Mouse (Mus musculus) myocyte (in vitro differentiated cells): ENCODE data around the gene B2m. TPM values are rescaled to one million over a fixed set of nuclear protein-coding genes. Genes with fewer than 3 reads are reported as not detected.

Experiments used
- H3K27me3 ChIP-seq: one replicate; pipeline ENCODE4 v1.6.1; 2011; ENCODE audit not compliant: control insufficient read depth, insufficient read depth, insufficient read length
- H3K36me3 ChIP-seq: one replicate; pipeline ENCODE4 v1.6.1; 2011; ENCODE audit not compliant: control insufficient read depth, insufficient read depth
- H3K4me2 ChIP-seq: one replicate; pipeline ENCODE4 v1.6.1; 2011; ENCODE audit warnings: low read depth, control low read depth
- H3K4me3 ChIP-seq: one replicate; pipeline ENCODE4 v1.5.1; 2011; ENCODE audit warnings: mild to moderate bottlenecking, control low read depth, moderate library complexity
- H3K79me2 ChIP-seq: one replicate; pipeline ENCODE4 v1.6.1; 2011; ENCODE audit not compliant: control insufficient read depth, insufficient read depth
- H3ac ChIP-seq: one replicate; pipeline ENCODE4 v1.6.1; 2011; ENCODE audit not compliant: control insufficient read depth, insufficient read length
- CEBPB ChIP-seq: IDR thresholded peaks from 2 replicates; pipeline ENCODE4 v1.6.1; 2011; ENCODE audit warnings: mild to moderate bottlenecking, moderate library complexity; ENCODE audit not compliant: poor library complexity, insufficient read depth, severe bottlenecking
- E2F4 ChIP-seq: IDR thresholded peaks from one replicate; pipeline ENCODE4 v1.6.1; 2011; ENCODE audit warnings: mild to moderate bottlenecking, control low read depth, moderate library complexity; ENCODE audit not compliant: insufficient read depth
- MAX ChIP-seq: IDR thresholded peaks from one replicate; pipeline ENCODE4 v1.6.1; 2011; ENCODE audit warnings: low read depth, mild to moderate bottlenecking, control low read depth
- MYOD1 ChIP-seq, 3 experiments: IDR thresholded peaks; one replicate each; pipeline ENCODE4 v1.6.1; 2011; ENCODE audit warnings: control low read depth in 2 of 3, low read depth in 2 of 3, mild to moderate bottlenecking in 2 of 3, moderate library complexity in 1 of 3; ENCODE audit not compliant: insufficient read length in 2 of 3, control insufficient read depth in 1 of 3
- MYOG ChIP-seq, 3 experiments: IDR thresholded peaks; one replicate each; pipeline ENCODE4 v1.6.1; 2011; ENCODE audit warnings: control low read depth in 2 of 3, low read depth in 2 of 3, mild to moderate bottlenecking in 2 of 3; ENCODE audit not compliant: insufficient read length in 2 of 3, control insufficient read depth in 1 of 3, insufficient read depth in 1 of 3
- POLR2AphosphoS2 ChIP-seq: IDR thresholded peaks from one replicate; pipeline ENCODE4 v1.6.1; 2011; ENCODE audit warnings: low read depth, control low read depth; ENCODE audit not compliant: insufficient read length
- REST ChIP-seq: IDR thresholded peaks from one replicate; pipeline ENCODE4 v1.6.1; 2011; ENCODE audit warnings: mild to moderate bottlenecking, control low read depth, moderate library complexity; ENCODE audit not compliant: insufficient read depth, insufficient read length
- SRF ChIP-seq: IDR thresholded peaks from one replicate; pipeline ENCODE4 v1.6.1; 2011; ENCODE audit warnings: low read depth; ENCODE audit not compliant: control insufficient read depth, insufficient read length
- TCF12 ChIP-seq: IDR thresholded peaks from one replicate; pipeline ENCODE4 v1.6.1; 2011; ENCODE audit warnings: mild to moderate bottlenecking, control low read depth; ENCODE audit not compliant: poor library complexity, insufficient read depth, severe bottlenecking
- TCF3 ChIP-seq: IDR thresholded peaks from one replicate; pipeline ENCODE4 v1.6.1; 2011; ENCODE audit warnings: low read depth, control low read depth; ENCODE audit not compliant: insufficient read length
- USF1 ChIP-seq: IDR thresholded peaks from one replicate; pipeline ENCODE4 v1.6.1; 2011; ENCODE audit warnings: low read depth, mild to moderate bottlenecking, control low read depth, moderate library complexity
- polyA plus RNA-seq: library from polyadenylated mRNA; unstranded; fragments of >200 nt; fragmentation: generic; extraction: Trizol; gene quantifications from one replicate; pipeline ENCODE4 v1.2.1, GENCODE M21; 2012; ENCODE audit warnings: missing spikeins

B2m gene
- polyA plus RNA-seq, 1 experiment, result 321 TPM

GRCm38 (mm10) chr2:122154479-122154878 is 7.0 kb downstream of the B2m start:
- H3K79me2 ChIP-seq, result peaks cover 20% of the 10 kb centered on the region
- H3K36me3 ChIP-seq, result peaks cover 21% of the 10 kb centered on the region
- TF ChIP-seq TCF12, result no peak
- TF ChIP-seq E2F4, result no peak
- TF ChIP-seq MYOD1 (IDR thresholded peaks at IDR 0.05; ENCODE audit: control insufficient read depth in 1 of 3, insufficient read length in 2 of 3, low read depth in 2 of 3), result no peak
- no peak for TF ChIP-seq POLR2AphosphoS2
- TF ChIP-seq REST, result no peak
- TF ChIP-seq MAX, result no peak
- no peak for TF ChIP-seq MYOG (IDR thresholded peaks at IDR 0.05; ENCODE audit: control insufficient read depth in 1 of 3, insufficient read depth in 1 of 3, insufficient read length in 2 of 3, low read depth in 2 of 3)
- TF ChIP-seq CEBPB, result no peak
- no peak for TF ChIP-seq TCF3
- TF ChIP-seq USF1, result no peak
- no peak overlapping the region for H3K4me2 ChIP-seq
- H3K27me3 ChIP-seq, result no peaks in the 10 kb centered on the region
- H3K4me3 ChIP-seq, result no peak overlapping the region
- H3ac ChIP-seq, result no peak overlapping the region

GRCm38 (mm10) chr2:122155292-122155691 is 7.8 kb downstream of the B2m start:
- TF ChIP-seq POLR2AphosphoS2 (peak; percentile 27), MYOD1 (IDR thresholded peaks at IDR 0.05; ENCODE audit: control insufficient read depth in 1 of 3, insufficient read length in 2 of 3, low read depth in 2 of 3) (no peak)
- Histone ChIP-seq H3K36me3 (peaks cover 21% of the 10 kb centered on the region), H3K4me2 (no peak overlapping the region), H3K79me2 (peaks cover 12% of the 10 kb centered on the region), H3ac (no peak overlapping the region), H3K27me3 (no peaks in the 10 kb centered on the region), H3K4me3 (no peak overlapping the region)

- Histone ChIP-seq H3K36me3 (peaks cover 21% of the 10 kb centered on the region), H3ac (no peak overlapping the region), H3K4me3 (no peak overlapping the region), H3K79me2 (peaks cover 3% of the 10 kb centered on the region), H3K4me2 (no peak overlapping the region), H3K27me3 (no peaks in the 10 kb centered on the region)
- TF ChIP-seq SRF, result no peak
- no peak for TF ChIP-seq TCF3
- no peak for TF ChIP-seq MYOD1 (IDR thresholded peaks at IDR 0.05; ENCODE audit: control insufficient read depth in 1 of 3, insufficient read length in 2 of 3, low read depth in 2 of 3)
- TF ChIP-seq POLR2AphosphoS2, result no peak
- no peak for TF ChIP-seq MYOG (IDR thresholded peaks at IDR 0.05; ENCODE audit: control insufficient read depth in 1 of 3, insufficient read depth in 1 of 3, insufficient read length in 2 of 3, low read depth in 2 of 3)
- TF ChIP-seq MAX, result no peak
- no peak for TF ChIP-seq E2F4
Observed at GRCm38 (mm10) chr2:122156051-122156700, 8.7 kb downstream of the B2m start.

GRCm38 (mm10) chr2:122157561-122157960 is 10.1 kb downstream of the B2m start:
- Histone ChIP-seq H3K27me3 (no peaks in the 10 kb centered on the region), H3K36me3 (peaks cover 11% of the 10 kb centered on the region), H3K79me2 (no peaks in the 10 kb centered on the region), H3ac (no peak overlapping the region), H3K4me3 (no peak overlapping the region), H3K4me2 (no peak overlapping the region)
- TF ChIP-seq POLR2AphosphoS2, result peak; percentile 24
- no peak for TF ChIP-seq SRF
- no peak for TF ChIP-seq MYOG (IDR thresholded peaks at IDR 0.05; ENCODE audit: control insufficient read depth in 1 of 3, insufficient read depth in 1 of 3, insufficient read length in 2 of 3, low read depth in 2 of 3)

- no peak for TF ChIP-seq MYOG (IDR thresholded peaks at IDR 0.05; ENCODE audit: control insufficient read depth in 1 of 3, insufficient read depth in 1 of 3, insufficient read length in 2 of 3, low read depth in 2 of 3)
- TF ChIP-seq CEBPB, result no peak
- no peak for TF ChIP-seq USF1
- no peak for TF ChIP-seq MAX
- no peak for TF ChIP-seq E2F4
- no peak for TF ChIP-seq TCF3
- TF ChIP-seq SRF, result no peak
Observed at GRCm38 (mm10) chr2:122158362-122158802, 10.9 kb downstream of the B2m start.

More at GRCm38 (mm10) chr2:122158362-122158802, 10.9 kb downstream of the B2m start:
- H3K27me3 ChIP-seq, result no peaks in the 10 kb centered on the region
- no peaks in the 10 kb centered on the region for H3K79me2 ChIP-seq
- H3K4me3 ChIP-seq, result no peak overlapping the region
- no peak overlapping the region for H3ac ChIP-seq
- H3K4me2 ChIP-seq, result no peak overlapping the region
- peaks cover 3% of the 10 kb centered on the region for H3K36me3 ChIP-seq
